Mouse (Mus musculus): Measurements from ENCODE around the gene Olfr117.
"Not testable (repeated sequence)": the region's sequence is repeated elsewhere in the genome, so short reads cannot be mapped to it uniquely, and the experiment has no call there.

Gene Olfr117

GRCm38 (mm10) chr17:37663682-37664081, at the start of gene Olfr117:
Olfr117 (minus strand) TSS chr17:37663782.
- DNase-seq: no peak

- DNase-seq: not testable (repeated sequence)
Observed at GRCm38 (mm10) chr17:37696264-37696663, 32.7 kb upstream of the Olfr117 start, which contains the start of gene Olfr119. Olfr119 (plus strand) TSS chr17:37696564.

GRCm38 (mm10) chr17:37666688-37667087, 3.1 kb upstream of the Olfr117 start, which contains the start of gene Olfr118:
Olfr118 (plus strand) TSS chr17:37666988.
- DNase-seq: no peak

- DNase-seq: no peak
Observed at GRCm38 (mm10) chr17:37627009-37627408, 36.6 kb downstream of the Olfr117 start, which contains the start of the genes Olfr115 and Olfr116. Olfr115 (minus strand) TSS chr17:37627109. Olfr116 (minus strand) TSS chr17:37627199.
